Mouse (Mus musculus) C2C12 (cell line): ENCODE results near the gene Mindy1.

Source experiments
- CTCF ChIP-seq: IDR thresholded peaks from one replicate; pipeline ENCODE4 v1.5.1; 2011; ENCODE audit not compliant: control insufficient read depth, insufficient read depth, insufficient read length
- MAX ChIP-seq: IDR thresholded peaks from one replicate; pipeline ENCODE4 v1.6.1; 2011; ENCODE audit warnings: mild to moderate bottlenecking, control low read depth
- MYOD1 ChIP-seq: IDR thresholded peaks from one replicate; pipeline ENCODE4 v1.6.1; 2011; ENCODE audit warnings: low read depth; ENCODE audit not compliant: control insufficient read depth, insufficient read length
- USF1 ChIP-seq: IDR thresholded peaks from one replicate; pipeline ENCODE4 v1.6.1; 2011; ENCODE audit warnings: low read depth, mild to moderate bottlenecking, control low read depth, moderate library complexity

GRCm38 (mm10) chr3:95274453-95274852 is 6.7 kb upstream of the Mindy1 start:
- TF ChIP-seq MAX, result no peak
- no peak for TF ChIP-seq CTCF
- no peak for TF ChIP-seq MYOD1
- TF ChIP-seq USF1, result no peak
